Mouse (Mus musculus) CD4-positive, CD25-positive, alpha-beta regulatory T cell, adult 2 months (primary cell): ENCODE results near the gene Rhbdd1.

Experiments used
- DNase-seq: peaks from one replicate; pipeline ENCODE4 v3.0.0-alpha.2; 2012; ENCODE audit warnings: low read depth, low spot score

The Rhbdd1 gene

DNA sequence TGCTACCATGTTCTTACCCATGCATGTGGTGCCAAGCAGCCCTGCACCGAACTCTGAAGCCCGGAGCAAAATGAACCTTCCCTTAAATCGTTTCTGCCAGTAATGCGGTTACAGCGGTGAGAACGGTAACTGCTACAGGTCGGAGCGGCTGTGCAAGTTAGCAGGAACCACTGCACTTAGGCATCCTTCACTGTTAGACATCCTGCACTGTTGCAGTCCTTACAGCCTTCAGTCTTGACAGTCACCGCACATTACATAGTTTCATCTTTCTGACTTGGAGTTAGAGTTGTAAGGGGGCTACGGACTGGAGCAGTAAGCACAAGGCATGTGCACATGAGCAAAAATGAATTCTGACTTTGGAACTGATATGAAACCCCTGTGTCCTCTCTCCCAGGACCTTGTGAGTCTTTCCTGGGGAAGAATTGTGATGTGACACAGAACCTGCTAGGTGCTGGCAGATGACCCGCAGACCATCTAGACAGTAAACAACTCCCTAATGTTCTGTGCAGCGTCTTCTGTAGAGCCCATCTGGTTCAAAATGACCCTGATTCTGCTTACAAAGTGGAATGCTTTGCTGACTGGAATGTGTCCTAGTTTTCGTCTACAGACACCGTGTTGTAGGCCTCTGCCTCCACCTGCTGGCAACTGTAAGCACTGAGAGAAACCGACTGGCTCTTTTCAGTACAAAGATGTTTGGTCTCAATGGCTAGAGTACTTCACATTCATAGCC lies 116.8 kb downstream of the Rhbdd1 start:
- DNase-seq, result peak; percentile 18

DNA sequence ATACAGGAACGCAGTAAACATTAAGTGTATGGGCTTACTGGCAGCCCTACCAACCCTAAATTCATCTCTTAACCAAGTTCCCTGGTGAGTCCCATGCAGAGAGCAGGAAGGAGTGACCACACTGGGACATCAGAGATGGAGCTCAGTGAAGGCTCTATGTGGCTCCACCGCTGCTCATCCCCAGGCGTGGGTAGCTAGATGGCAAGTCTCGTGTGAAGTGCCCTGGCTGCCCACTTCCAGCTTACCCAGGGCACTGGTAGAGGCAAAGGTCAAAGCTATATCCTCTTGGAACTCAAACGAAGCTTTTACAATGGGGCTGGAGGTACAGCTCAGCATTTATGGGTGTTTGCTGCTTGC lies 117.4 kb downstream of the Rhbdd1 start:
- DNase-seq, result no peak

DNA sequence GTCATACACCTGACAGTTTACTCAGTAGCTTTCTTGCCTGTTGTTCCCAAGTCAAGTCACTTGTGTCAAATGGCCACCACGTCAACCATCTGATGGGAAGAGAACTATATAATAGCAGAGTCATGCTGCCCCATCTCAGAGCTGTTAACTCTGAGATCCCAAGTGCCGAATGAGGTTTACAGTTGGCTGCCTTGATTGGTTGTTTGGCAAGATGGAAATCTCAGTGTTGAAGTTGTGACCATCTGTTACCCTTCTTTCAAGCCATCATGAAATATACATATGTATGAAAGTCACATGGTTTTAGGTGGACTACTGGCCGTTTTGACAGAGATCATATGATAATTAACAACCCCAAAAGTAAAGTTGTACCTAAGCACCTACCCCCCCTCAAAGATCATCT lies 121.0 kb downstream of the Rhbdd1 start:
- no peak for DNase-seq

DNA sequence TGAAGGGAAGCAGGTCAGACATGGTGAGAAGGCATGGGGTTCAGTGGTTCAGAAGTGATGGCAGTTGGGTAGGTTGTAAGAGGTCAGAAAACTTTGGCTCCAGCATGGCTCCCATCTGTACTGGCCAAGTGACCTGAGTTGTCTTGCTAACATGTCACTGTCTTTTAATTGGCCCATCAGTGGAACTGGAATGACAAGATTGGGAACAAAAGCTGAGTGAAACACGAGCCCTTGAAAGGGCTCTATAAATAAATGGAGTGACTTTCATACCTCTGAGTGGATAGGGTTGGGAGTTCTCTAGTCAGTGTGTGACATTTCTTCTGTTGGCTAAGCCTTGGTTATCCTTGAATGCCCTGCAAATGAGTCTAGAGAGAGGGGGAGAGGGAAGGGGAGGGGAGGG lies 123.9 kb downstream of the Rhbdd1 start:
- no peak for DNase-seq

DNA sequence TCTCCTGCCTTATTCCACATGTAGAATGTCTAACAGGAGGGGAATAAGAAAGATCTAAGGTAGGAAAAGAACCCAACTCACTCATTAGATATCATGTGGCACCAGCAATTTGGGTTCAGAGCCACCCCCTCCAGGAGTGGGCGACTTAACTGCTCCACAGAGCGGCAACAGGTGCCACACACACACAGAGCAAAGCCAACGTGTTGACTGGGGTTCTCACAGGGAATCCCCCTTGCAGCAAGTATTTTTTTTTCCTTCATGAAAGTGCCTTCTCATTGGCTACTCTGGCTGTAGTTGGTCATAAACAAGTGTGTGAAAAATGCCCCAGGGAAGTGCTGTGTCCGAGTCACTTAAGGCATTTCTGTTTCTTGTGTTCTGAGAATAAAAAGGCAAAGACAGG lies 127.3 kb downstream of the Rhbdd1 start:
- DNase-seq, result no peak

DNA sequence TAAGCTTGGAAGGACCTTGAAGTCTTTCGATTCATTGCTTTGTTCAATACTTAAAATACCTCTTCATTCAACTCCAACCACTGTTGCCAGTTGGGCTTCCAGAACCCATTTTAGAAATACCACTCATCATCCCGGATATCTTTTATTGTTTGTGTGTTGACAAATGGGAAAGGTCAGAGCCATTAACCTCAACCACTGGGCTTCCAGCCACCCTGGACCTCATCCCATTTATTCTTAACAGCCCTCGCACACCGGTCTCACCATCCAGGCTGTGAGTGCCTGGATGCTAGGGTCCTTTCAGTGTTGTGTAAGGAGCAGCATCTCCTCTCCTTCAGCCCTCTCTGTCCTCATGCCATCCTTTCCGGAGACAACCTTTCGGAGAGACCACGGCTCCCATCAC lies 129.8 kb downstream of the Rhbdd1 start:
- no peak for DNase-seq

DNA sequence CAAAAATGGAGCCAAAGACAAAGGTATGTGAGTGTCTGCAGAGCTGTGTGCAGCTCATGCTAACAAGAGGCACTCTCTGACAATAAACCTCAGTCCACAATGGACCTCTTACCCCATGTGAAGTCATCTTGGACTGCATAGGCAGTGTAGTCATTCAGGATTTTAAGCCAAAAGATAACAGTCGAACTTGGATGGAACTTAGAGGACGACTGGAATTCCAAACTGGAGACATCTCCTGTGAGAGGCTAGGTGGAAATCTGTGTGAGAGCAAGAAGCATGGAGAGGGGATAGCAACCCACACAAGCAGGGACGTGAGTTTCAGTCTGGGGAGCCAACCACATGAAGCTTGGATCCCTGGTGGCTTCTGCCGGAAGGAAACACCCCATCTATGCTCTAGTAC lies 133.6 kb downstream of the Rhbdd1 start:
- DNase-seq, result no peak

DNA sequence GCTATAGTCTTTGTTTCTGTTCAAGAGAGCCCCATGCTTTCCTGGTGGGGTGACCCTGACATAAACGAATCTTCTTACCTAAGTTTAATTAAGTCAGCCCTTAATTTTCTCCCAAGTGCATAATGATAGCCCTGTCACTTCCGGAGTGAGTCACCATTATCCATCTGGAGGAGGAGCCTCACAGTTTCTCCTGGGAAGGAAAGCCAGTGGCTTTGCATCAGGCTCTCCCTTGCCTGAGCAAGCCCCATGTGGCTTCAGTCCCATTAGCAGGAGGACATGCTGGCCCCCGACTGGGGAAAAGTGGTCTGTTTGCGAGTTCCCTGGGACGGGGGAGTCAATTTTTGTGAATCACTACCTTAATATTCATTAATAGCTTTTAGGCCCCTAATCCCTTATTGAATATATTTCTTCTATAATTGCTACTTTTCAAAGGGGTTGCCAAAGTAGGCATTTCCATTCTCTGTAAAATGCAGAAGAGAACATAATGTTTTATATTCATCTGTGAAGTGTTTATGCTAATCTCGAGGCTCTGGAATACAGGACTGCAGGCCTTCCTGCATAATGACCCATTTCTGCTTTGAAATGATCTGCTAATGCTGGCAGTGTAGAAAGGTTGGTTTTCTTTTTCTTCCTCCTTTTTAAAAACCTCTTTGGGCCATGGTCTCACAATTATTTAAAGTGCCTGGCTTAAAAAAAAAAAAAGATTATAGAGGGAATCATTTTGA lies 135.8 kb downstream of the Rhbdd1 start:
- DNase-seq, result no peak

DNA sequence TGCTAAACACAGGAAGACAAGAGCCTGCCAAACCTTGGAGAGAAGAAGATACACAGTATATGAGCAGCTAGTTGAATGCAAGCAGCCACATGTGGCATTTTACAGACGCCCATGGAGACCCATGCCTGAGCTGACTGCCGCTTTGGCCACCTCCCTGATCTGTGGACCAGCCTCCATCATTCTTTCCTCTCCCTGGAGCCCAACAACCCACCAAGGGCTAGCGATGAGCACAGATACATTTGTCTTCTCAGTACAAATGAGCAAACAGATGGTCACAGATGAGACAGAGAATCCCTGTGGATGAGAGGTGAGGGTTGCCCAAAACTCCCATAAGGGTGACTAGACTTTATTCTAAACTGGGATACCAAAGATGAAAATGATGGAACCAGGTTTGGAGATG lies 137.8 kb downstream of the Rhbdd1 start:
- DNase-seq, result no peak

DNA sequence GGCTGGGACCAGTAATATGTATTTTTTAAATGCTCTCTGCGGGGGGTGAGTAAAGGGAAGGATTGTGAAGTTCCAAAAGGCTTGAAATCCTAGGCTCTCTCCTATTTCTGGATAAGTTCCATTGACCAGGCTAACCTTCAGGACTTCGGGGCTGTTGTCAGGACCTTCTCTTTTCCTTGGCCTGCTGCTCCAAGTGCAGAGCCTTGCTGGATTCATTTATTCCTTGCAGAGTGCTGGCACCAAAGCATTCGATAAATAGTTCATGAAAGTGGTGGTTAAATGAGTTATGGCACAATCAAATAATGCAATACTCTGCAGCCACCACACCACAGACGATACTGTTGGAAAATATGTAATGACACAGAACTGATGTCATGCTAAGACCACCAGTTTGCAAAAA lies 143.1 kb downstream of the Rhbdd1 start:
- no peak for DNase-seq

DNA sequence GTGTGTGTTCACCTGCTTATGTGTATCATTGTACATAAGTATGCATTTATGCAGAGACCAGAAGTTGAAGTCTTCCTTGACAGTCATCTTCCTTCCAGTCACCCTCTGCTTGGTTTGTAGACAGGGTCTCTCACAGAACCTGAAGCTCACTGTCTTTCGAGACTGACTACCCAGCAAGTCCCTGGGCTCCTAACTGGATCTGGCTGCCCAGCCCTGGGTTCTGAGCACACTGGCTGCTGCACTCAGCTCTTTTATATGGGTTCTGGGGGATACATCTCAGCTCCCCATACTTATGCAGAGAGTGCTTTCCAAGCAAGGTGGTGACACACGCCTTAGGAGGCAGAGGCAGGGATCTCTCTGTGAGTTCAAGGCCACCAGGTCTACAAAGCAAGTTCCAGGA lies 143.7 kb downstream of the Rhbdd1 start:
- no peak for DNase-seq

DNA sequence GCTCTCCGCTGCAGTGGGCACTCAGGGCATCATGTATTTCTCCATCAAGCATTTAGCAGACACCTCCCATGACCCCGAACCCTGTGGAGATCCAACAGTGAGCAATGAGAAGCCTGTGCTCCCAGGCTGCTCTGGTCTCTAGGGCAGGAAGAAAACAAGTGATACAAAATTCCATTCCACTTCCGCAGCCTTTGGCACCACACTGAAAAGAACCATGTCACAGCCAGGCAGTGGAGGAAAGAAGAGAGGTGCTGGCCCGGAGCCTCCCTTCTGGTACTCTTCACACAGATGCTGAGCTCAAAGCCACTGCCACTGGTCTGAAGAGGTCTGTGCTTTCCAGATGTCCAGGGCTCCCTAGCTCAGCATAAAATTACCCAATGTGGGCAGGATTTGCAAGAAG lies 144.8 kb downstream of the Rhbdd1 start:
- DNase-seq, result no peak

DNA sequence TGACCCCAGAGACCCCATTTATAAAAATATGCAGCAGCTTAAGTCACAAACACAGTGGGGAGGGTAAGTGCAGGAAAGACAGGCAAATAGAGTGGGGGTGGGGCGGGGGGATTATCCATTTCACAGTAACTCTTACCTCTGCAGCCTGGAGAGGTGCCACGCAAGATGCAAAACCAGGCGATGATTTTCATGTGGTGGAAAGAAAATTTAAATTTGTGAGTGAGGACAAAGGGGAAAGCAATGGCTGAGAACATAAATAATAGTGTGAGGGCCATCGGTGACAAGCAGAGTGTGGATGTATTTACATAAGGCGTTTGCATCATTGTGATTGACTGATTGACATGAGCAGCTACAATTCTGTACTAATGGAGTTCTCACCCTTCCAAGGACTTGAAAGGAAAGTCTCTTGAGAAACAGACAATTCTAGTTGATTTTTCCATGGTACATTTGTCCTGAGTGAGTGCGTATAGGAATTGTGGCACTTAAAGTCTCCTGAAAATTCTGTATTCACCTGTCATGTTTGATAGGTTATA lies 149.1 kb downstream of the Rhbdd1 start:
- no peak for DNase-seq

DNA sequence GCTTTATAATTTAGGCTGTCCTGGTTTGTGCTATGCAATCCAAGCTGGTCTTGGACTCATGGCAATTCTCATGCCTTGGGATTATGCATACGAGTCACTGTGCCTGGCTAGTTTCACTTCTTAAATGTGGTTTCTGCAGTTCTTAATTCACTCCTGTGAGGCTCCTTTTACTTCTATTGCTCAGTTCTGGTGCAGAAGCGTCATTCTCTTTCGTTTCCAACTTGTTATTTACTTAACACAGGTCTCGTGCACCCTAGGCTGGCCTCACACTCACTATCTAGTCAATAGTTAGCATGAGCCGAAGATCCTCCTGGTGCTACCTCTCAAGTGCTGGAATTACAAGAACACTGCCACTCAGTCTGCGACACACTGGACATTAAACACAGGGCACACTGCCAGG lies 152.6 kb downstream of the Rhbdd1 start:
- no peak for DNase-seq

DNA sequence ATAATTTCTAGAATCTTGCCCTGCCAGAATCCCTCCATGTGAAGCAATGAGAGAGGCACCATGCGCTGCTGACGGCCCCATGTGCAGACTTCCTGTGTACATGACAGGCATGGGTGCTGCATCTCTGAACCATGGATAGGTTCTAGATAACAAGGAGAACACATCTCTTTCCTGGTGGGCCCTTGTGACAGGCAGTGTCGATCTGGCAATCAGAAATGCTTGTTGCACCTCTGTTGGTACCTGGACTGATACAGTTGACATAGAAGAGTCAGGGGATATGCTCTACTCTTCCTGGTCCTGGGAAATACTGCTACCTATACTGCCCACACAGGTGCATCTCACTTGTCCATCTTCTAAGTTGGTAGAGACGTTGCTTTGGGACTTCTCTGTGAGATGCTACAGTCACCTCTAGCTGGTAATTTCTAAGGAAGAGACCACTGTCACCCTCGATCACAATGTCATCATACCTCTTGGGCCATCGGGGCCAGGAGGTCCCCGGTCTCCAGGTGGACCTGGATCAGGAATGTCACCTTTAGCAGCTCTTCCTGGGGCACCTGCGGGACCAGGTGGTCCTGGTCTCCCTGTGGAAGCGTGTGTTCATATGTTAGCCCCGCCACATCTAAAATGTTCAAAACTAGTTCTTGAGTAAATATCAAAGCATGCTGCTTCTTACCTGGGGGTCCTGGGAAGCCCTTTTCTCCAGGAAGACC lies 154.4 kb downstream of the Rhbdd1 start:
- no peak for DNase-seq

DNA sequence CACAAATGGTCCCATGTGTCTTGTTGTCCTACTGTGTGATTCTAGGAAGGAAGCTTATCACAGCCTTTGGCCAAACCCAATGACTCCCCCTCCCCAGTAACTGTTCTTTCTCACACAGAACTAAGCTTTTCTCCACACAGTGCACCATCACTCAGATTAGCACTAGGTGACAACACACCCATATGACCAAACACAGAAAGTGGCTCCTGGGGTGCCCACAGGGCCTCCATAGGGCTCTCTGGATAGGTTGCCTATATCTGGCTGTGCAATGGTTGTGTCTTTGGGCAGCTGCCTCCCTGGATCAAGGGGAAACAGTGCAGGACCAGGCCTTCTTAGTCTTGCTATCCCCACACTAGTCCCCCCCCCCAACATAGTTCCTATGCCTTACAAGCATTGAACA lies 157.2 kb downstream of the Rhbdd1 start:
- DNase-seq, result no peak

DNA sequence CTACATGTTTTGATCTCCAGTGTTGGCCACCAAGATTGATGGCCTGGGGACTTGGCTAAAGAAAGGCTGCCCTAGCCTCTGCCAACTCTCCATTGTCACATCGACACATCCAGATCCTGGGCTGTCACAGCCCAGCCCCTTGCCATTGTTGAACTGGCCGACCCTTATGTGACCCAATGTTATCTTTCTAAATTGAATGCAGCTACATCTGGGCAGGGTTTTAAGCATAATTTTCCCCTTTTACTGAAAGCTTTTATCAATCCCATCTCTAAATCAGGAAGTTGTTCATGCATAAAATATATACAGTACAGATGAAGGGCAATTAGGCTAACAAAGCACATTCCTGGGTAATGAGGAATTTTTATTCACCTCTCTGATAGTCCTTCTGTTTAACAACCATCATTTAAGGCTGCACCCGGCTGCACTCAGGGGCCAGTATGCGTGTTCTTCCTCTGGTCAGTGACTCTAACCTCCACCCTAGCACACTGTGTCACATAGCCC lies 158.3 kb downstream of the Rhbdd1 start:
- no peak for DNase-seq

DNA sequence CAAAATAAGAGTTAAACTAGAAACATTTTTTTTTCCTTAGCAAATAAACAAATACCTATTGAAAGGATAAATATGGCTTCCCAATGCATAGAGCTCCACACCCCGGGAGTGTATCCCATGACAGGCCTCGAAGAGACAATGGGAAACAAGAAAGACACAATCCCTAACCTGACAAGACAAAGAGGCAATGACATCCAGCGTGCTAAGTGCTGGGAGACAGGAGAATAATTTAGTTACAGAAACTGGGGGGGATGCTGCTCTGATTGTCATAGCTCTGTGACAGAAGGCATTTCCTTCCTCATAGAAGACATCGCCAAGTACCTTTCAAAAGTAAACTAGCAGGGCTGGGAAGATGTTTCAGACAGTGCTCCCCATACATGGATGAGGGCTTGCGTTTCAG lies 159.0 kb downstream of the Rhbdd1 start:
- no peak for DNase-seq

DNA sequence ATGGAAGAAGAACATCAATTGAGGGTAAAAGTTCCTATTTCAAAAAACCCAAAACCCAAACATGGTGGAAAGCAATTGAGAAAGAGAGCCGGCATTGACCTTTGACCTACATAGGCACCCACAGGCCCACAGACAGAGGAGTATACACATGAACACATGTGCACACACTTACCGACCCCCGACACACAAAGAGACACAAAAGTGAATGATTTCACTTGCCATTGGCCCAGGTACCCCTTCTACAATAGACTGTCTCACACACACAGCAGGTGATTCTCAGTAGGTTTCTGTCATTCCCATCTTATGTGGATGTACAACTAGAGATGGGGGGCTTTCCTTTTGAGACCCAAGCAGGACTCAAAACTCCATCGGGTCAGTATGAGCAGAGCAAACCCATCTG lies 159.6 kb downstream of the Rhbdd1 start:
- no peak for DNase-seq

DNA sequence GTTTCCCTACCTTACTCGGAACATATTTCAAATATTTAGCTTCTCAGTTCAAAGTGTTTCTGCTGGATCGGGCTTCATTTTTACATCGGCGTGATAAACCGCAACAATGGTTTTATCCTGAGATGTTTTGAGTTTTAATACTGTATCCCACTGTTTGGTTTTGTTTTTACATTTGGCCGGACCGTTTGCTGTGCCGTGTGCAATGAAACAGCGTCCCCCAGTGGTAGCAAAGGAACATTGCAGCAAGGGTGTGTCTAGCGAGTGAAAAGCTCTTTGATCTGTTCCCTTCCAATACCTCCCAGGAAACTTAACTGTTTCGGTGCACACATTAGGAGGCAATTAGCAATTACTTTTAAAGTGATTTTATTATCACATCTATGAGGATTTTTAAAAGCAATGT lies 160.0 kb downstream of the Rhbdd1 start:
- peak; percentile 7 for DNase-seq

DNA sequence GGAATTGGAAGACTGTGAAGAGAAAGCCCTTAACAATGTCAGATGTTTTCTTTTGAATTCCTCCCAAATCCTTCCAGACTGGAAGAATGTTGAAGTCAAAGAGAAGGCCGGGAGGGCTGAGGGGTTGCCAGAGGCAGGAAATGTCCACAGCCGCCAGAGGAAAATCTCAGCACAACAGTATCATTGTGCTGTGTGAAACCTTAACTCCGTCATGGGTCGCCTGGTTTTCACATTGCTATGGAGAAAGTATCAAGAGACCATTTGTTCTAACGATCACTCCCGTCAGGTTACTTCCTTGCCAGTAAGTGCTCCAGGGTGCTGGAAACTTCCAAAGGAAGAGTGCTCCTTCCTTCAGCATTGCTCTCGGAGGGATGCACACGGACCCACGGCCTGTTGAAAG lies 160.5 kb downstream of the Rhbdd1 start:
- DNase-seq, result no peak

DNA sequence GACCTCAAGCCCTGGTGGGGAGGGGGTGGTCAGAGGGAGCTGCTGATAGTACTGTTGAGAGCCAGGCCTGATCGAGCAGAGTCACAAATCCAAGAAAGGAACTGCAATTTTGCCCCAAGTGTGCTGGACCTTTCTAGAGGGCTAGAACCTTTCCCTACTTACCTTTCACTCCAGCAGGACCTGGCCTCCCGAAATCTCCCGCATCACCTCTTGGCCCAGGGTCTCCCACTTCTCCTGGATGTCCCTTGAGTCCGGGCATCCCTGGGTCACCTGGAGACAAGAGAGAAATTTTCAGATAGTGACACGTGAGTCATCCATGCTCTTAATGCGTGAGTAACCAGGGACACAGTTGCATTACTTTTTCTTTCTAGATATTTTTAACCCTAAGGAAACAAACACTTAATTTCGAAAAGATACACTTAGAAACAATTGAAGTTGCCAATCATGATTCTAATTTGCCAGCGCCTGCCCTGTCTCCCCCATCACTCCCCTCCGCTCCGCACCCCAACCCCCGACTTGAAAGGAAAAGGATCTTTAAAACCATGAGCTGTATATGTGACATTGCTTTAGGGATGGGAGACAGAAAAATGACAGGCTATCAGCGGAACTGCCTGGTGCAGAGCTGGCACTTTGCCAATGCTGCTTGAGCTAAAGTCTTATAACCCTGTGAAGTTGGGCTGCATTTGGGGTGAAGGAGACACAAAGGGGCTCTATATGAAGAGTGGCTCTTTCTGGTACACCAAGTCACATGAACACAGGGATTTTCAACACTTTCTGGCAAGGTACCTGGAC lies 163.6 kb downstream of the Rhbdd1 start:
- no peak for DNase-seq
